Mouse (Mus musculus): ENCODE data around the gene 1700023F06Rik.

GRCm38 (mm10) chr11:103172392-103173040 lies 35.8 kb downstream of the 1700023F06Rik start:
- TF ChIP-seq CTCF (IDR thresholded peaks at IDR 0.05; ENCODE audit: control insufficient read depth, insufficient read depth, low read length): no peak
- TF ChIP-seq POLR2A (IDR thresholded peaks at IDR 0.05; ENCODE audit: borderline replicate concordance, control insufficient read depth, low read depth, low read length): no peak
